Mouse (Mus musculus): ENCODE data around the gene Tank. TPM values are rescaled to one million over a fixed set of nuclear protein-coding genes. Genes with fewer than 3 reads are reported as not detected.
A peak's percentile ranks its signal among the peaks of the same experiment; 100 is the strongest.

Gene Tank
- polyA plus RNA-seq, 1 experiment from 2014 or later, result 31.2 TPM

DNA sequence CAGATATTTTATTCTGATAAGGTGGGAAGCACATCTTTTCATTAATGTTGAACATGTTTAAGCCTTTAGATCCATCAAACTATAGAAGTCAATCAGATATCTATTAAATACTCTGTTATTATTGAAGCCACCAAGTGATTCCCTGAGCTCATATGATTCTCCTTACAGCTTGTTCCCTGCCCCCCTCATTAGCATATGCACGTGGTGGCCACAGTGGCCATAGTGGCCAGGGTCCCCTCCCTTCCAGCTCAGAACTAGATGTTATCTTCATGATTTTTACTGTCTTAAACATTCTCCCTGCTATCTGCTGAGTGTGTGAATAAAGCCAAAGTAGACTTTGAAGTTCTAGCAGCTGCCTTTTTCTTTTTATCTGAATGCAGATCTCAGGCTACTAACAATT, 17.3 kb upstream of the Tank start:
- Histone ChIP-seq H3K9ac (no peak overlapping the region), H3K36me3 (ENCODE audit: poor library complexity, severe bottlenecking) (no peaks in the 10 kb centered on the region)
- ATAC-seq, result peak; percentile 19; the same call in 1 of the 2 replicates

DNA sequence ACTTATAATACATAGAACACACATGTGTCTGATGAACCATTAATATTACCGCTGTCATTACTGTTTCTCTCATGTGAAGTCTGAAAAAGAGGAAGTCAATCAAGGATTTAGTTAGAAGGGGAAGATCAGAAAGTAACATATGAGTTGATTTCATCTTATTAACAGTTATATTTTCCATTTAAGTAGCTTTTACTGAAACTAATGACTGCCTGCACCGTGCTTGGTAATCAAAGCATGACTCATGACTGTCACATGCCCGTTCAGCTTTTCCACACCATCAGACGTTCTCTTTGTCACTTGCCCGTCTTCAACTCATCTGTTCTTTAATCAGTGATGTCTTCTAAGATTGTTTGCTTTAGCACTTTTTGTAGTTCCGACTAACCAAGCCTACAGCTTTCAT, 15.2 kb upstream of the Tank start:
- H3K4me1 ChIP-seq, result peaks cover 7% of the 10 kb centered on the region; the same call in 1 of the 2 replicates
- no peak overlapping the region for H3K27ac ChIP-seq
- H3K36me3 ChIP-seq (ENCODE audit: poor library complexity, severe bottlenecking), result no peaks in the 10 kb centered on the region
- no peak overlapping the region for H3K4me2 ChIP-seq
- no peak overlapping the region for H3K9ac ChIP-seq
- H3K27me3 ChIP-seq, result no peaks in the 10 kb centered on the region
- no peak overlapping the region for H3K4me3 ChIP-seq
- 72% methylated on average over 6 of the region's 6 CpGs for WGBS
- no peak for ATAC-seq
- no peaks in the 10 kb centered on the region for H3K9me3 ChIP-seq (replicated peaks)

More for the DNA sequence above, 17.3 kb upstream of the Tank start:
- Histone ChIP-seq H3K9me3 (replicated peaks) (no peaks in the 10 kb centered on the region), H3K4me3 (no peak overlapping the region), H3K4me2 (no peak overlapping the region), H3K27me3 (no peaks in the 10 kb centered on the region), H3K27ac (no peak overlapping the region), H3K4me1 (peaks cover 18% of the 10 kb centered on the region; the same call in 1 of the 2 replicates)
- 0% methylated on average over 1 of the region's 1 CpGs for WGBS

DNA sequence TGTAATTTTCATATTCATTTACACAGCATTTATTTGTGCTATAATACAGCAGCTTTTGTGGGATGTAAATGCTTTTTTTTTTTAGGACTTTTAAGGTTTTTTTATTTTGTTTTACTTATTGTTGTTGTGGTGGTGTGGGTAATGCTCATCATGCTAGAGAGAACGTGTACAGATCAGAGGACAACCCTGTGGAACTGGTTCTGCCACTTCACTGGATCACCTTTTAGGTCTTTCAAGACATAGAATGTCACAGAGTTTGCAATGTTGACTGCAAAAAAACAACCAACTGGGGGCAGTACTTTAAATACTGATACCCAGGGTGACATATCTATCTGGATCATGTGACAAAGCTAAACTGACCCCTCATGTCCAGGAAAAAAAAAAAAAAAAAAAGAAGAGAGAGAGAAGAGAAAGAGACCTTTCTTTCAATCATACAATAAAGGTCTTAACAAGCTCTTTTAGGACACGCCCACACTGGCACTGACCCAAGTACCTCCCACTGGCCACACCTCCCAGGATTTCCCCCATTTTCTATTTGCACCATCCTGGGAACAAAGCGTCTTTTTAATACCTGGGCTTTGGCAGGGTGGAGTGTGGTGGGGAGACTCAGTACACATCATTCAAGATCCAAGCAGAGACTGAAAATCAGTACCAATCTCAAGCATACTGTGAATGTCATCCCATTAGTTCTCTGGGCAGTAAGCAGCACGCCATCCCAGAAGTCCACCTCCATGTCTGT, 11.2 kb upstream of the Tank start:
- Histone ChIP-seq H3K4me1 (no peaks in the 10 kb centered on the region), H3K4me3 (no peak overlapping the region), H3K27me3 (no peaks in the 10 kb centered on the region), H3K4me2 (no peak overlapping the region), H3K27ac (no peak overlapping the region), H3K36me3 (ENCODE audit: poor library complexity, severe bottlenecking) (no peaks in the 10 kb centered on the region), H3K9me3 (replicated peaks) (no peaks in the 10 kb centered on the region), H3K9ac (no peak overlapping the region)
- ATAC-seq, result no peak
- WGBS, result 57% methylated on average over 4 of the region's 4 CpGs

DNA sequence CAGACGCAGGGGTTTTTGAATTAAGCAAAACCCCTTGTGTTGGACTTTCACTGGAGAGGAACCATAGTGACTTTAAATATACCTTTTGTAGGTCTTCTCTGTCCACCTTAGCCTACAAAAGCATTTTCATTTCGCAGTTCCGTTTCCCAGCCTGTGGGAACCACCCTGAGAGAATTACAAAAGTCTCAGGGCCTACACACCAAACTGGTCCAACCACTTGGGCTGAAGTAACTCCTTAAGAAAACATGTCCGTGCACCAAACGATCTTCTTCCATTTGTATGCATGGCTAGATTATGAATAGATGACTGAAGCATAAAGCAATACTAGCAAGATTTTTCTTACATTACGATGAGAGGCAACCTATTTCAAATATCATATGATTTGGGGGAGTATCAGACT, 9.2 kb upstream of the Tank start:
- Histone ChIP-seq H3K4me2 (no peak overlapping the region), H3K4me1 (no peaks in the 10 kb centered on the region), H3K9ac (no peak overlapping the region), H3K27ac (no peak overlapping the region), H3K9me3 (replicated peaks) (no peaks in the 10 kb centered on the region), H3K4me3 (no peak overlapping the region), H3K27me3 (no peaks in the 10 kb centered on the region), H3K36me3 (ENCODE audit: poor library complexity, severe bottlenecking) (no peaks in the 10 kb centered on the region)
- WGBS, result 89% methylated on average over 6 of the region's 6 CpGs
- no peak for ATAC-seq

DNA sequence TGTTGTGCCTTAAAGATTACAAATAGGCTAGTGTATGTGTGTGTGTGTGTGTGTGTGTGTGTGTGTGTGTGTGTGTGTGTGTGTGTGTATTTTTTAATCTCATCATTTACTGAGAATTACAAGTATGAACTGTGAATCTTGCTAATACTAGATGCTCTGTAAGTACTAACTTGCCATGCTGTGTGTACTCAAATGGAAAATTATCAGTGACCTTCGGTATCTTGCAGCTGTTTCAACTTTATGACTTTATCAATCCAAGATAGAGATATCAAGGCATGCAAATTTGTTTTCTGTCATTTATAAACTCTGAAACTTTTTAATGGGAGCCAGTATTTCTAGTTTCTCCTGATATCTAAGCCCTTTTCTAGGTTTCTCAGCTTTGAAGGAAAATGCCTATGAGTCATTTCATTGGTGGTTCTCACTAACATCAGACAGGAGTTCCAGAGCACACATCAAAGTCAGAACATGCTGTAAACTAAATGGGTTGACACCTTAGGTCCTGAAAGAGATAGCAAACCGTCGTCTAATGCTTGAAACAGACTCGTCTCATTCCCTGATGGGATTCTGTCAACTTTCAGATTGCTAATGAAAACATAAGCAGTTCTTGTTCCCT, 6.9 kb upstream of the Tank start:
- no peaks in the 10 kb centered on the region for H3K4me1 ChIP-seq
- no peaks in the 10 kb centered on the region for H3K36me3 ChIP-seq (ENCODE audit: poor library complexity, severe bottlenecking)
- no peak overlapping the region for H3K4me3 ChIP-seq
- no peak for ATAC-seq
- H3K9me3 ChIP-seq (replicated peaks), result no peaks in the 10 kb centered on the region
- 84% methylated on average over 4 of the region's 4 CpGs for WGBS
- no peak overlapping the region for H3K4me2 ChIP-seq
- no peak overlapping the region for H3K27ac ChIP-seq
- no peak overlapping the region for H3K9ac ChIP-seq
- H3K27me3 ChIP-seq, result no peaks in the 10 kb centered on the region

DNA sequence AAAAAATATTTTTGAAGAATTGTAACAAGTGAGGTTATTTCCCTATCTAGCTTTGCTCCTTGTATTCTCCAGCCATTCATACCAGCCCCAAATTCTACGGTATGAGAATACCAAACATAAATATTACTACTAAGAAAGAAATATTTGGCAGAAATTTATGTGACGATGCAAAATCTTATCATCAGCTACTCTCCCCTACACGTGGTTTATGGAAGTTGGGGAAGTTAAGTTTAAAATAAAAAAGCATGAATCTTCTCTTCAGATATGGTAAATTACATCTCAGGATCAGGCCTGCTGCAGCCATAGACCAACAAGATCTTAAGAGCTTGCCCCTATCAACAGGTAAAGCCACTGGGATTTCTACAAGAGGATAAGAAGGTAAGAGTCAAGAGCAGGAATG, 1.9 kb upstream of the Tank start:
- no peaks in the 10 kb centered on the region for H3K4me1 ChIP-seq
- H3K27me3 ChIP-seq, result no peaks in the 10 kb centered on the region
- no peak overlapping the region for H3K27ac ChIP-seq
- H3K4me2 ChIP-seq, result no peak overlapping the region
- H3K4me3 ChIP-seq, result no peak overlapping the region
- H3K9me3 ChIP-seq (replicated peaks), result no peaks in the 10 kb centered on the region
- no peak for ATAC-seq
- WGBS, result 96% methylated on average over 3 of the region's 3 CpGs
- H3K36me3 ChIP-seq (ENCODE audit: poor library complexity, severe bottlenecking), result no peaks in the 10 kb centered on the region
- H3K9ac ChIP-seq, result no peak overlapping the region

DNA sequence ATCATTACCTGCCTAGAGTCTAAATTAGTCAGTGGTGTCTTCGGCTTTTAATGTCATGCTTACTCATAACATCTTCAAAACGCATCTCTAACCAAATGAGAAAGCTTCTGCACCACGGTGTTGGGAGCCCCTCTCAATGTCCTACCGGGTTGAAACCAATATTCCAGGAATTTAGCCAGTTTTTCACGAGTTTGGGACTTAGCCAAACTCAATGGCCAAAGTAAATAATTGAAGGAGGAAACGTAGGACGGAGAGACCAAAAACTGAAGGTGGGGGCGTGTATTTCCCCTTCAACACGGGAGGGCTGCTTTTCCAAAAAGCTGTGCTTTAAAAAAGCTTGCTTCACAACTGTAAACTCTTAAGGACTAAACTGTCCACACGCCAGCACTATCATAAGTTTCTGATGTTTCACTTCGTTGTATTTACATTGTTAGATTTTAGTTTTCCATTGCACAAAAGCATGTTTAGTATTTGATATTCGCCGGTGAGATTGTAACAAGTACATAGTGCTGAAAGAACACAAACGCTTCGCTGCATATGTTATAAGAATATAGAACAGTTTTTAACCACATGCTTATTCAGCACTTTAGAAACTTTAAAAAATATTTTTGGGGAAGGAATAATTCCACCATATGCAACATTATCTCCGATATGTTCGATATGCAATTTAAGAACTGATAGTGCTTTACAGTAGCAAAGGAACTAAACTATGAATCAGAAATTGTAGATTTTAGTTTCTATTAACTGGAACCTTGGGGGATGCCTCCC, 1.3 kb upstream of the Tank start:
- ATAC-seq, result no peak
- Histone ChIP-seq H3K27ac (no peak overlapping the region), H3K4me2 (no peak overlapping the region), H3K4me1 (no peaks in the 10 kb centered on the region), H3K9ac (no peak overlapping the region), H3K9me3 (replicated peaks) (no peaks in the 10 kb centered on the region), H3K36me3 (ENCODE audit: poor library complexity, severe bottlenecking) (no peaks in the 10 kb centered on the region), H3K4me3 (no peak overlapping the region), H3K27me3 (no peaks in the 10 kb centered on the region)
- 87% methylated on average over 17 of the region's 17 CpGs for WGBS

DNA sequence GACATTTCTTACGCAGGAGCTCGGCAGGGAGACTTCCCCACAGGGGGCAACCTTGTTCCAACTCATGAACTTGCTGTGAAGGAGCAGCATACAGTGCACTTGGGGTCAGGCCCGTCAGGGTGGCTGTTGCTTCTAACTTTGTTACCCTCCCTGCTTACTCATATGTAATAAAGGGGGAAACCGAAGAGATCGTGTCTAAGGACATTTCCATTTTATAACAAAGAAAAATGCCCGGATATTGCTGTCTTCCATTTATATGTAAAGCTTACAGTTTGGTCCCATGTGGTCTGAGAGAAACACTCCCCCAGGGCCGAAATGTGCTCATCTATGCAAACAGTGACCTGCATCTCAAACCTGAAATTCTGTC, 706 bp upstream of the Tank start:
- Histone ChIP-seq H3K27ac (no peak overlapping the region), H3K4me3 (no peak overlapping the region), H3K9me3 (replicated peaks) (no peaks in the 10 kb centered on the region), H3K9ac (no peak overlapping the region), H3K27me3 (no peaks in the 10 kb centered on the region), H3K4me2 (no peak overlapping the region), H3K36me3 (ENCODE audit: poor library complexity, severe bottlenecking) (no peaks in the 10 kb centered on the region), H3K4me1 (no peaks in the 10 kb centered on the region)
- 81% methylated on average over 7 of the region's 7 CpGs for WGBS
- no peak for ATAC-seq

DNA sequence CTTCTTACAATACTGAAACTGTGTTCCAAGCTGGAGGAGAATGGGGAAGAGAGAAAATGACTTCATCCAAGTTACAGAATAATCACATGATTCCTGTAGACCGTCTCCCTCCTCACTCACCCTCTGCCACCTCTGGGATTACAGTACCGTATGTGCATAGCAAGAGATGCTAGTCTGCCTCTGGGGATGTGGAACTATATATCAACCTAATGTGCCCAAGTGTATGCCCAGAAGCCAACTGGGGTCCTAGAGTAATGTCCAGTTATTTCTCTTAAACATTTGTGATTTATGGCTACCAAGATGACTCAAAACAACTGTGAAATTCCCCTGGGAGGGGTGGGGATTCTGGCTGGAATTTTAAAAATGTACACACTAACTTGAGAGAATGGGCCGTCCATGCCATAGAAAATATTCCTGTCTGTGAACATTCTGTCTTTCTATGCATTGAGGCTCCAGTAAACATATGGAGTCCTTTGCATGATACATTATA, 1.2 kb downstream of the Tank start:
- Histone ChIP-seq H3K4me3 (no peak overlapping the region), H3K4me1 (no peaks in the 10 kb centered on the region), H3K36me3 (ENCODE audit: poor library complexity, severe bottlenecking) (no peaks in the 10 kb centered on the region), H3K4me2 (no peak overlapping the region), H3K27me3 (no peaks in the 10 kb centered on the region), H3K9ac (no peak overlapping the region), H3K27ac (no peak overlapping the region), H3K9me3 (replicated peaks) (no peaks in the 10 kb centered on the region)
- WGBS, result 87% methylated on average over 3 of the region's 3 CpGs
- no peak for ATAC-seq

DNA sequence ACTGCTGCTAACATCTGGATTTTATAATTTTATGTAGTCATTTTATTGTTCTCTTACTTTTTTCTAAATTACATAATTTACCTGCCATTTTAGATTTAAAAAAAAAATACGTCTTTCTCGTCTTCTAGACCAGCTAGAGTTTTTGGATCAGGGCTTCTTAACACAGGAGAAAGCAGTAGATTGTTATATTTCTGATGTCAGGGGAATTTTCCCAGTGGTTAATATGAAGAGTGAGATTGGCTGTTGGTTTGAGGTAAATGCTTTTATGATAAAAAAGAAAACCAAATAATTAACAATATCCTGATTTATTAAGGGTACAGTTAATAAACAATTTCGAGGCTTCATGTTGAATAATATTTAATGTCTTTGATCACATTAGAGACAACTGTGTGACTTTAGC, 1.7 kb downstream of the Tank start:
- H3K4me3 ChIP-seq, result no peak overlapping the region
- H3K4me2 ChIP-seq, result no peak overlapping the region
- no peaks in the 10 kb centered on the region for H3K9me3 ChIP-seq (replicated peaks)
- ATAC-seq, result no peak
- H3K9ac ChIP-seq, result no peak overlapping the region
- 85% methylated on average over 3 of the region's 3 CpGs for WGBS
- no peak overlapping the region for H3K27ac ChIP-seq
- H3K27me3 ChIP-seq, result no peaks in the 10 kb centered on the region
- H3K4me1 ChIP-seq, result no peaks in the 10 kb centered on the region
- H3K36me3 ChIP-seq (ENCODE audit: poor library complexity, severe bottlenecking), result no peaks in the 10 kb centered on the region

DNA sequence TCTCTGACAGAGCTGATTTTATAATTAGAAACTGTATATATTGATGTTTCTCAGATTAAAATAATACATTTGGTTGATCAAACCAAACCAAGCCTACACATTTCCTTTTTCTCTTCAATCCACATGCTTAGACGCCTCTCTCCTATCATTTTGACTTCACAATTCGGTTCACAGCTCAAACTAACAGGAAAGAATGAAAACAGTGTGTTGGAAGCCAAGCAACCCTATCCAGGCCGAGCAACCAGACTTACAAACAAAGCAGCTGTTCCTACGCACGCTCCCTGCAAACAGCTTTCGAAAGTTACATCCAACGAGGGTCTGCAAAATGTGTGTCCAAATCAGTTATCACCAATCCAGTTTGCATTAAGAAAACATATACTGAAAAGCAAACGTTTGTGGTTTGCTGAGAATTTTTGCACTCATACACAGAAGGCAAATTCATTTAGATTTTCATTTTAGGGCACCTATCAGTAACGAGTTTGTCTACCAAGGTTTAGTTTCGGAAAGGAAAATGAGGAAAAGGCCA, 2.2 kb downstream of the Tank start:
- Histone ChIP-seq H3K4me3 (no peak overlapping the region), H3K4me1 (no peaks in the 10 kb centered on the region), H3K4me2 (no peak overlapping the region), H3K9ac (no peak overlapping the region), H3K27me3 (no peaks in the 10 kb centered on the region), H3K27ac (no peak overlapping the region), H3K9me3 (replicated peaks) (no peaks in the 10 kb centered on the region), H3K36me3 (ENCODE audit: poor library complexity, severe bottlenecking) (no peaks in the 10 kb centered on the region)
- 79% methylated on average over 10 of the region's 10 CpGs for WGBS
- ATAC-seq, result no peak

Measured in forebrain, embryonic 13.5 days (tissue).